Mouse (Mus musculus): ENCODE results near the gene Filip1l. TPM values are rescaled to one million over a fixed set of nuclear protein-coding genes. Genes with fewer than 3 reads are reported as not detected.

Gene Filip1l
- total RNA-seq, 2 experiments from 2014 or later, result 22.6 to 23.5 TPM

DNA sequence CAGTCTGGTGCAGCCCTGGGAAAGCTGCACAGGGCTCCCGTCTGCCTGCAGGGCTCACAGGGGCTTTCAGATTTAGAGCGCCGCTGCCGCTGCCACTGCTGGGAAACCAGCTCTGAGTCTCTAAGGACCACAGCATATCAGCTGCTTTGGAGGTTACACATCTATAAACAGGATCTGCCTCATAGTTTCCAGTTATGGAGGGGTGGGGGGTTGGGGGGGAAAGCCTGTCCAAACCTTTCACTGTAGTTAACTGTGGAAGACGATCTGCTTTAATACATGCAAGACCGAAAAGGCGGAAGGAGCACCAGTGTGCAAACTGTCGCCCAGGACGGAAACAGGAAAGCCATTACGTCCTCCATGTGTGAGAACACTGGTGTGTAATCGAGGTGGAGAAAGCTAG, 40.3 kb downstream of the Filip1l start:
- DNase-seq (ENCODE audit: low spot score in 2 of 2), result no peak

DNA sequence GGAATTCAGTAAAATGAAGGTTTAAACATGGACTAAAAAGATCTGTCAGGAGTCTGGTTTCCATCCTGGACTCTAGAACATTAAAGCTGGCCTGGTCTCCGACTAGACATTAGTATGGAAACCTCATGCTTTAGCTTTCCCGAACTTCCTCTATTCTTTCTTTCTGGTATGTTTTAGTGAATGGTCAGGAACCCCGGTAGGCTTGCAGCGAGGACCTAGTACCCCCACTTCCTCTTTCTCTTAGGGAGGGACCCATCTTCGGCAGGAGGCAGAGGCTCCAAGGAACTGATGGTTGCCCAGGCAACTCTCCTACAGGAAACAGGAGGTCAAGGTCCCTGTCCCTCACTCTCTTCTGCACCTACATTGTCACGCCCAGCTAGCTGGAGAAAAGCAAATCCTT, 43.4 kb downstream of the Filip1l start:
- no peak for DNase-seq (ENCODE audit: low spot score in 2 of 2)

DNA sequence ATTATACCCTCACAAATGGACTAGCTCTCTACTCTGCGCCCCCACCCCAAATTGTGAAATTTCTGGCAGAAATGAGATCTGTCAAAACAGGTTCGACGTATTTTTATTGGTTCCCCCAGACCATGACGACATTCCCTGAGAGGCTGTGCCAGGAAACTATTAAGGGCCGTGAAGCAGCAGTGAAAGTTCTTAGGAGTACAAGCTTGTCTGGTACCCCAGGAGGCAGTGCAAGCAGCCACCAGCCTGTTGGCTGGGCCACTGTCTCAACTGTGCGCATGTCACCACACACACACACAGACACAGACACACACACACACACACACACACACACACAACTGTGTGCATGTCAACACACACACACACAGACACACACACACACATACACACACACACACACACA, 45.0 kb downstream of the Filip1l start:
- no peak for DNase-seq (ENCODE audit: low spot score in 2 of 2)

DNA sequence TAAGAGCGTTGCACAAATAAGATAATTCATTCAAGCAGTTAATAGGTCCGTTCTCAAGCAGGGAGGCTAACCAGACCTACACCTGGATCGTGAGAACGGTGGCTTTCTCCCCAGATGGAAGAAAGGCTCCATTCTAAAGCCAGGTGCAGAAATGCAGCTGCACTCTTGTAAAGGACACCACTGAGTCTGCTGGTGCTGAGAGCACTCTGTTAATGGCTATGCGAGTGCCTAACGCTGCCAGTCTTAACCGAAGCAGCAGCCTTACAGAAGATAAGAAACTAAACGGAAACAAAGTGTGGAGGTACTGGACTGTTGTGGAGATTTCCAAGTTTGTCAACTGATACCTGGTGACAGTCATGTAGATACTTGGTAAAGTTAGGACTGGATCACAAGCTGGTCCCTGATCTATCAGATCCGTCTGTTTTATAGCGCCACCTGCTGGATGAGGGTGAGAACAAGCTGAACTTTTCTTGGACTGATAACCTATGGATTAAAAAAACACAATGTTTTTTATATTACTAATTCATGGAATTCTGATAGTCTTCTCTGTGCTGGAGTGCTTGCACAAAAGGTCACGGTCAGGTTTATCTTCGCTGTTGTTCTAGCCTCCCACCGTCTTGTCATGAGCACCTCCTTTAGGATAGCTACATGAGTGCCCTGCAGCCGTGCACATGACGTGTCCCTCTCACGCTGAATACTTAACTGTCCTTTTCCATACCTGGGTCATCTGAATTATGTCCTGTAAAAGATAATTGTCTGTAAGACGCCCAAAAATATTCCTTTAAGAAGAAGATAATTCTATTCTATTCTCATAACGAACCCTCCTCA, 45.7 kb downstream of the Filip1l start:
- DNase-seq (ENCODE audit: low spot score in 2 of 2), result peak in 1 of 2 experiments; percentile 64

DNA sequence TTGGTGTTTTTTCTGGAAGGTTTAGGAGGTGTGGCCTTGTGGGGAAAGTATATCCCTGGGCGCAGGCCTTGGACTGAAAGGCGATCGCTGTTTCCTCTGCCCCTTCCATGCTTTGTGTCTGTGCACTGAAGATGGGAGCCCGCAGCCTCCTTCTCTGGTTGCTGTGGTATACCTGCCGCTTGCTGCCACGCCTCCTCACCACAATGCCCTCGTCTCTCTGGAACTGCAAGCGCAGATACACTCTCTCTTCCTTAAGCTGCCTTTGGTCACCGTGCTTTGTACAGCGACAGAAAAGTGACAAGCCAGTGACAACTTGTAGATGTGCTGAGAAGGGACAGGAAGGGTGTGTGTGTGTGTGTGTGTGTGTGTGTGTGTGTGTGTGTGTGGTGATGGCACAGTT, 46.7 kb downstream of the Filip1l start:
- DNase-seq (ENCODE audit: low spot score in 2 of 2), result no peak

DNA sequence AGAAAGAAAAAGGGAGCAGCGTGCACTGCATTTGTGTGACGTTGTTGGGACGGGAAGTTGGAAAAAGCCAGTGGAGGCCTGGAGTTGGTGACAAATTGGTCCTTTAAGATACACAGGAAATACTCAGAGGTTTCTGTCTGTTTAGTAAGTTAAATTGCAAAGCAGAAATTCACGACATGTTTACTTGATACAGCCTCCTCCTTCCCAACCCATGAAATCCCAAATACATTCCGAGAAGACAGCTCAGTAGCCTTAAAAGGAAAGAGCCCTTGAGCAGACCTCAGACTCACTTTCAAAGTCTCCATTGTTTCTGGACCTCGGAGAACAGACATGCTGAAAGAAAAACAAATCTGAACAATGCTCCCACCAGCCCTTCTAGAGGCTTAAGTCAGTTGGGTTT, 48.8 kb downstream of the Filip1l start:
- DNase-seq (ENCODE audit: low spot score in 2 of 2), result no peak

DNA sequence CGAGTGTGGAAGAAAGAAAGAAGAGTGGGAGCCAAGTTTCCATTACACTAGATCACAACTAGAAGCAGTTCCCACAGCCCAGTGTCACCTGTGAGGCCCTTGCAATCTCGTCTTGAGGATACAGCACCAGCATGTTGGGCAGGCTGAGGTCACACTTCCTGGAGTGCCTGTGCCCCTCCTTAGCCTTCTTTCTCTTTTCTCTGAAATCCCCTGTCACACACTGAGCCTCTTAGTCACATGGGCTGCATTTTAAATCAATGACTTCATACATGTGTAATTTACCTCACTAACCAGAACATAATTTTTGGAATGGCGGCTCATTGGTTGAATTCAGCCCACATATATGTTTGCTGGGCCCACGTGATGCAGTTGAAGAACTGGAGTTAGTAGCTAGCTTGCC, 50.0 kb downstream of the Filip1l start:
- DNase-seq (ENCODE audit: low spot score in 2 of 2), result no peak

DNA sequence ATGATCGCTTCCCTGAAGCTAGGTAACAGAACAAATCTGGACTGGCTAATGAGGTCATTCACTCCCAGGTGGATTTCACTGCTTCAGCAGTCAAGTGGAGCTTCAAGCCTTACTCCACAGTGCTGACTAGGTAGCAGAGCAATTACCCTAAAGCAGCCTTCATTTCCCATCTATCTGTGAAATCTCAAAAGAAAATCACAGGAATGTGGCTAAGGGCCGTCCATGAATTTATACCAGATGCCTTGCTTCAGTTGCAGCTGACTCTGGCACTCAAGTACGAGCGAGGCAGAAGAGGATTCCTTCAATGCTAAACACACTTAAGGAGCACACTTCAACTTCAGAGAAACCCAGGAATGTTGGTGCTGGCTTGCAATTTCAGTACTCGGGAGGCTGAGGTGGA, 50.9 kb downstream of the Filip1l start:
- DNase-seq (ENCODE audit: low spot score in 2 of 2), result no peak

DNA sequence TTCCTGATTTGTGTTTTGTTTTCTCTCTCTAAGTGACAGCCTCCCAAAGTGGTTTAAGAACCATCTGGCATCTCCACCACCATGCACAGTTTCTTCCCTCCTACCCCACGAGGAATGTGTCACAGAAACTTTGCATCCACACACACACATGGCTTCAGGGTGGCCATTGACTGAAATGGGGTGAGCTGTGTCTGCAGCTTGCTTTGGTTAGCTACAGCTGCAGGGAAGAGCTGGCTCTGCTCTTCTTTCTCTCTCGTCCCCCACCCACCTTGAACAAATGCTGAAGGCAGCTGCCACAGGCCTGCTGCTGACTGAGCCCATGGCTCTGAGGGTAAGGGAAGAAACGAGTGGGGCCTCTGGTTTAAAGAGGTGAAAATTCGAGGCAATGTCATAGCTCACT, 59.9 kb downstream of the Filip1l start:
- DNase-seq (ENCODE audit: low spot score in 2 of 2), result no peak

DNA sequence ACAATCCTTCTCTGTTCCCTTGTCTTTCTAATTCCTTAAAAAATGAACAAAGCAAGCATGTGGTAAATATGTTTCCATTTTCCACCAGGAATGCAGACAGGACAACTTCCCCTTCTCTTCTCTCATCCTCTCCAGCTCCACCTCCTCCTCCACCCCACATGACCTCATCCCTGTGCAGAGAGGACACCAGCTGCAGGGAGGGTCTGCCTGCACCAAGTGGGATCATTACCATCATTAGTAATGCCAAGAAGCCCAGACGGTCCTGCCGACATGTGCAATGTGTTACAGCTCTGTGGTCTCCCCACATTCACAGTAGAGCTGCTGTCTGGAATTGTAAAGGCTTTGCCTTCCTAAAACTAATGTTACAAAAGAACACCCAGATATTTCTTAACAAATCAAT, 63.2 kb downstream of the Filip1l start:
- no peak for DNase-seq (ENCODE audit: low spot score in 2 of 2)

DNA sequence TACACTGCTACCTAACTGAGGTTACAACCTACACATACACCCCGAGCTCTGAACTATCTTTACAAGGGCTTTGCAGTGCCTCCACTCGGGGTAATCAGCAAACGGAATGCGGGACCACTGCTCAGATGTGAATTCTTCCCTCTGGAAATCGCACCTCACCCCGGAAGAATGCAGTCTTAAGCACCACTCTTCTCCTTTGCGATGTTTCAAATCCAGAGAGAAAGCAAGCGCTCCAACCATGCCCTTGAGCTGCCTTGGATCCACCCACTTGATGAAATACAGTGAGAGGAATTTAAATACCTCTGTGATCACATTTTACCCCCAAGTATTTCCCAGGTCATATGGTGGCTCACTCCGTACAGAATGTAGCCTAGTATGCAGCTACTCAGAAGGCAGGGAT, 64.1 kb downstream of the Filip1l start:
- DNase-seq (ENCODE audit: low spot score in 2 of 2), result no peak

DNA sequence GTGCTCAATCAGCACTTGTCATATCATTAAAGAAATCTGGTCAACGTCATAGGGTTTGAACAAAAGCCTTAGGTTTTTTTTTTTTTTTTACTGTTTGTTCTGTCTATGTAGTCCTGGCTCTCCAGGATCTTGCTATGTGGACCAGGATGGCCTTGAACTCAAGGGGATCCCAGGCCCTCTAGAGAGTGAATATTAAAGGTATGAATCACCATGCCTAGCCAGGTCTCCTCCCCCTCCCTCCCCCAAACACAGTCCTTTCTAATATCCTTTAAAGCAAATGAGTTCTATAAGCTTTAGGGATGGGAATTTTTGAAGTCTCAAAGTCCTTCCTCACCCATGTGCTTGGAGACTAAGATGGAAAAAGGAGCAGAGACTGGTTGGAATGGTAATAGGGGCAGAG, 65.1 kb downstream of the Filip1l start:
- DNase-seq (ENCODE audit: low spot score in 2 of 2), result no peak

DNA sequence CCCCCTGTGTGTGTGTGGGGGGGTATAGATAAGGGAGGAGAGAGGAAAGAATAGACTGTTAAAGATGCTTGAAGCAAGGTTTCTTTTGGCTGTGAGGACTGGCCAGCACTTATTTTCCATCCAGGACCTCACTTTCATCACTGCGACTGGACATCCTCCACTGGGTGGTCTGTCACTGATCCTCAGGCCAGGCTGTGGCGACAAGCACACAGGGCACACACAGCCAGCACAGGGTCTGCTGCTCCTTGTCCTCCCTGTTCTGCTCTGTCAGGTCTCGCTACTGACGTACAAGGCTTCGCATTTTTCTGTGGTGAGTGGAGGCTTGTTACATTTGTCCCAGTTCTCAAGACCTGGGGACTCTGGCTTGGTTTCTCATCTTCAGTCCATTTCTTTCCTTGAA, 66.4 kb downstream of the Filip1l start:
- DNase-seq (ENCODE audit: low spot score in 2 of 2), result no peak

DNA sequence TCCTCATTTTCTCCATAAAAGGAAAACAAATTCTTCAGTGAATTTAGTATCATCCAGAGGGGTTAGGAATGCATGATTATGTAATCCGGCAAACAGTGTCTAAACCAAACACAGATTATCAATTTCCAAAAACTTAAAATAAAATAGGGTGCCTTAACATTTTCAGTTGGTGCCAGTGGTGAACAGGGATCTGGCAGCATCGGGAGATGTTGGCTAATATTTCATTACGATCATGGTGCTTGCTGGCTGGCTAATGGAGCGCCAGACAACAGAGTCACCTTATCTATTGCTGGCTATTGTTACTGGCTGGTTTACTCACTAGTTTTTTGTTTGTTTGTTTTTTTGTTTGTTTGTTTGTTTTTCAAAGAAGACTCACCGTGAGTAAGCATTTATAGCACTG, 67.0 kb downstream of the Filip1l start:
- no peak for DNase-seq (ENCODE audit: low spot score in 2 of 2)

DNA sequence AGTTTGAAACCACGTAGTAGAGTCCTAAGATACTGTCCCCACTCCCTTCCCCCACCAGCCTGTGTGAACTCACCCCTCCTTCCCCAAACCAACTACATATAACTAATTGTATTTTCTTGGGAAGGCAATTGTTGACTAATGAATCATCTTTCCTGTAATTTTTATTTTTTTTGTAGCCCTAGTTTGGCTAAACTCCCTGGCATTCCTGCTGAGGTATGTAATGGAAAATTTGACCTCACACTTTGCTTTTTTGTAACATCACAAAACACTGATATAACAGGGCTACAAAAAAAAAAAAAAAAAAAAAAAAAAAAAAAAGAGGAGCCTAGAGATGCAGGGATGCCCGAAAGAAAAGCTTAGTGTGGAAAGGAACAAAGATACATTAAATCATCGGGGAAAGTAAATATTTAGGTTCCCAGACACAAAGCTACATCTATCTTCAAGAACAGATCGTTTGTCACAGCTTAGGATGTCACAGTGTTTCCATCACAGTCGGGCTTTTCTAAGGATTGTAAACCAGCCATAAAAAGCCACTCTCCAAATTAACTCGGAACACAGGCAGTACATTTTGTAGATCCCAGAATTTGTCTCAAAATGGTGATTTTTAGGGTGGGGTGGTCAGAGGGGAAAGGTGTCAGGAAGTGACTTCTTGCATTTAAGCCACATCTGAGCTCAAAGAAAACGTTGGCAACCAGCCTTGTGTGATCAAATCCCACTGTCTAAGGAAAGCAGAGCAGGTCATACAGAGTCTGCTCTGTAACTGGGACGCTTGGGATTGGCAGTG, 68.1 kb downstream of the Filip1l start:
- no peak for DNase-seq (ENCODE audit: low spot score in 2 of 2)

DNA sequence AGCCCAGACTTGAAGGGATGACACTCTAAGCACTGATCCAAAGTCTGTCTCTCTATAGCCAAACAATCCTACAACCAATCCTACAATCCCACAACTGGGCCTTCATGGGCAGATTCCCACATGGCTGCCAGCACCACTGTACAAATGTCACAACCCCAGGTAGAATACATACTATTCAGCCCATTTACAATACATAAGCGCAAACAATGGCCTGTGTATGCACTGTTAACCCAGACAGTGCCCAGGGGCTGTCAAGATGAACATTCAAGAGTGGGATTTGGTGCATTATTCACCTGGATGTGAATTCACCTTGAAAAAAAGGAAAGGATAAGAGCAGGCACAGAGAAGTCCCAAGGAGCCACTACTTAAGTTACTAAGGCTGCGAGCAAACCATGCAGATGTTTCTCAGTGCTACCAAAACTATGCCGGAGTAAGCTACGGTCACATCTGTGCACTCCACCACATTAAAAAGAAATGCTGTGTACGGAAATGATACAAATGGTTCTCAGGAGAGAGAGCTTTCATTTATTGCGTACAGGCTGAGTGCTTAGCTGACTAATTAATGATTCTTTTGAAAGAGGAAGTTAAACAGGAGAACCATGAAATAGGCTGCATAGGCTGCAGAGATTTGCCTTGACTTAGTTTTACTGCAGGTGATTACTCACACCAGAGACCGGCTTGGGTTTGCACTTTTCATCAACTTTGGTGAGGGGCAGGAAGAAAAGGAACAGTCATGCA, 69.0 kb downstream of the Filip1l start:
- DNase-seq (ENCODE audit: low spot score in 2 of 2), result no peak

DNA sequence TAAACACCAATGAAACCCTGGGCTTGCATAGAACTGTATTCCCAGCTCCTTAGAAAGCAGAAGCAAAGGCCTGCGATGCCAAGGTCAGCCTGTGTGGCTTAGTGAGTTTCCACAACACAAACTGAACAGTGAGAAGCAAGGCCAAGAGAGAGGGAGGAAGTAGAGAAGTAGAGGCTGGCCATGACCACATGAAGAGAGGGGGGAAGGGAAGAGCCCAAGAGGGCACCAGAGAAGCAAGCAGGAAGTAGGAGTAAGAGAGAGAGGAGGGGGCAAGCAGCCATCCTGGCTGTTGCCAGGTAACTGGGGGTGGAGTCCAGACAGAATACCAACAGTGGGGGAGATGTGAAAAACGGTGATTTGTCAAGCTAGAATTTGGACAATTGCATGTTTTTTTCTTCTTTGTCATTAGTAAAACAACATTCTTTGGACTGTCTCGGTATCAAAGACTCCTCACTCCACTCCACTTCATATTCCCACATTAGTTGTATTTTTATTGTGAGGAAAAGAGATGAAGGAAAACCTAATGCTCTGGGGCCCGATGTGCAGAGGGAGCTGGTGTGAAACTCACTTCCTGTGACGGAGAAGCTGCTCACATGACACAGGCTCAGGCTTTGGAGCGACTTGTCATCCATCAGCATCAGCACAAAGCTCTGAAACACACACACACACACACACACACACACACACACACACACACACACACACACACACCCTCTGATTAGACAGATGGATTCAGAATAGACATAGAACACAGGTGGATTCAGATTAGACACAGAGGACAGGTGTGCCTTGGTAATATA, 70.3 kb downstream of the Filip1l start:
- DNase-seq (ENCODE audit: low spot score in 2 of 2), result no peak

DNA sequence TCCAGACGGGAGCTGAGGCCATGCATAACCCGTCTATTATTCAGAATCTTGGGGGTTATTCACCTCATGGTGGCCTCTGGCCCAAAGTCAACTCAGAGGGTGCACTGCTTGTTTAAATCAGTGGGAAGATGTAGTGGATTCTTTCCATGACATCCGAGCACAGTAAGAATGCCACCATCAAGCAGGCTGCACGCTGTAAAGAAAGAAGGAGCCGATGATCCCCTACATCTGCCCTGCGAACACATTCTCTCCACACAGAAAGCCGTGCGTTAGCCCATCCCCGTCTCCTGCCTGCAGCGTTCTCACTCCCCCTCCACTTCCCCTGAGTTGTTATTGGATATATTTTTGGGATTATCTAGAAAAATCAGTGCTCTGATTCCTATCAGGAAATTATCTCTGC, 73.8 kb downstream of the Filip1l start:
- no peak for DNase-seq (ENCODE audit: low spot score in 2 of 2)

DNA sequence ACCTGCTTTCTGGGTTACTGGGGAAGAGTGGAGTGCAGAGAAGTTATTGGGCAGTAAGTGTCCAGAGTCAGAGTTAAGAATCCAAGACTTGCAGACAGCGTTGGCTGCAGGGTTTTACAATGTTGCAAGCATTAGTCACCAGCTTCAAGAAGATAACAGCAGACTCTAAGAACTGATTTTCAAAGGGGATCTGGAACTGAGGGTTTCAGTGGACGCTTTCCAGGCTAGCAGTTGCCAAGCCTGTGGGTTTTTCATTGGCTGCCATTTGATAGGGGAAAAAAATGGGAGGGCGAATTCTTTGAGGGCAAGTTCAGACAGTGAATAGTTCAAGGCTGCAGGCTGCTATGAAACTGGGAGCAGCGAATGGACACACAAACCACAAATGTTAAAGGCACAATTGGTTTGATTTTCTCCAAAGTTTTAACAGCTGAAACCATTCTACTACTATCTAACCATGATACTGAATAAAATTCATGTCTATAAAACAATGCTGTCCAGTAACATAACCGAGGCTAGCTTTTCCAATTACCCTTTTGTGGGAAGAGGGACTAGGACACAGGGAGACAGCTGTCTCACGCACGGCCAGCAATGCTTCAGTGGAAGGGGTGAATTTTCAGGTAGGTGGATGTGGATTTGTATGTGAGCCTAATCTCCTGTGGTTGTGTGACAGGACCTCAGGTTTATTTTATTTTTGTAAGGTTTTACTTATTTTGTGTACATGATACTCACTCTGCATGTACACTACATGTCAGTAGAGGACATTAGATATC, 74.8 kb downstream of the Filip1l start:
- no peak for DNase-seq (ENCODE audit: low spot score in 2 of 2)

DNA sequence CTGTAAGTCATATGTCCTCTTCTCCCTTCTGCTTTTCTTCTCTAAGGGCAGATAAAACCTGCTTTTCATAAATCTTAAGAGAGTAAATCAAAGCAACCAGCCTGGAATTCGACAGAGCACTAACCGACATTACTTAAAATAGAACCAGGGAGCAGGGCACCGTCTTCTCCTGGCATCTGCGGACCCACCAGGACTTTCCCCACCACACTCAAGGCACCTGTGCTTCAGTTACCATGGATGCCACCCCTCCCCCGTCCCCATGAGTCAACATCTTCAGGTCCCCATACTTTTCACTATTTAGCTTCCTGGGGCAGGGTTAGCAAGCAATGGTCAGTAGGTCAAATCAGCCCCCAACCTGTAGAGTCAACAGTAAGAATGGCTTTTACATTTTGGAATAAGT, 76.1 kb downstream of the Filip1l start:
- no peak for DNase-seq (ENCODE audit: low spot score in 2 of 2)

Measured in adrenal gland, postnatal 4 days (tissue).